Mouse (Mus musculus): ENCODE data around the gene Snx30.

The Snx30 gene

DNA sequence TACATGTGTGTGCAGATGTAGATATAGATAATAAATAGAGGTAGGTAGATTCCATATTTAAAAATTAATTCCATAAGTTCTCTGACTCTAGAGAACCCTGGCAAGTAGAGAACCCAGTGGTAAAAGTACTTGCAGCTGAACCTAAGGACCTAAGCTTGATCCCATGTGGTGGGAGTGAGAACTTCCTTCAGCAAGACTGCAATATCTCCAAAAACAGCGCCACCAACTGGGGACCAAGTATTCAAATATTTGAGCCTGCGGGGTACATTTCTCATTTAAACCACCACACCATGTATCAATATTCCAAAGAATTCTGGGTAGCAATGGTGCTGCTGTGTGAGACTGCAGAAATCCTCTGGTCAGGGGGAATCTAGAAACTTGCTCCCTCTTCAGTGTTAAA, 11.5 kb upstream of the Snx30 start:
- no peak for DNase-seq (ENCODE audit: low spot score in 2 of 2)

DNA sequence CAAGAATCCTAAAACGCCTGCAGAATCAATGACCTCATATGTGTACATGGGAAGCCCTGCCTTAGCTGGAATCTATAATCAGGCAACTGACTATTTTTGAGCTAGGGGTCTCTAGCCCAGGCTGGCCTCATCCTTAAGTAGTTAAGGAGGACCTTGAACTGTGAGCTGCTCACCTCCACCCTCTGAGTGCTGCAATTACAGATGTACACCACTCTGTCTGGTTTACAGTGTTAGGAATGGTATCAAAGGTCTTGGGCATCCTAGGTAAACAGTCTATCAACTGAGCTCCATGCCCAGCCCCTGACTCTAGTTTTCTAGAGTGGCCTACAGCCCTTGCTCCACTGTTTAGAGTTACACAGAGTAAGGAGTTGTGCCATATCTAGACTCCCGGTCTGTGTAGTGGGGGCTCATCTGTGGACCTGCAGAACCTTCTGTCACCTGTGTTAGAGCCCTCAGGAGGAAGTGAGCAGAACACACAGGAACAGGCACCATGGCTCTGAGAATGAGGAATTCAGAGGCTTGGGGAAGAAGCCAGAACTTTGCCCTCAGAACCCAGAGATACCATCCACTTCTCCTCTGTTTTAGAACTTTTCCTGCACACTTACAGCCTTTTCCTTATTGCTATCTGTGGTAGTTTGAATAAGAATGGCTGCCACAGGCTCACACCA, 9.7 kb upstream of the Snx30 start:
- DNase-seq (ENCODE audit: low spot score in 2 of 2) = no peak

DNA sequence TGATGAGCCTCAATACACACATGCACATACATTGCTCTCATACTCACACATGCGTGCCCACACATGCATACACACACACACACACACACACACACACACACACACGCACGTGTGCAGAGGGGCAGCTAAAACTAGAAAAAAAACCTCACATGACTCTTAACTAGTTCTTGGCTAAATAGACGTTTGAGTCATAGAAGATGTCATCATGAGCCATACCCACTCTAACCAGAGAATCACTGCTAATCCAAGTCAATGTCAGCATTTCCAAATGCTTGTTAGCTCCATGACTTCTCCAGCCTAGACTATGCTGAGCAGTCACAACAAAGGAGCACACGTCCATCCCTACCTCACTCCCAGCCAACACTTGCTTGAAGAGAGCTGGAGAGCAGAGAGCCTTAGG, 5.5 kb upstream of the Snx30 start:
- DNase-seq (ENCODE audit: low spot score in 2 of 2) = no peak

- DNase-seq (ENCODE audit: low spot score in 2 of 2) = no peak
These were observed 4.2 kb upstream of the Snx30 start, which contains the start of gene Inip for GRCm38 (mm10) chr4:59801489-59801888. Inip (minus strand) TSS chr4:59801589.

DNA sequence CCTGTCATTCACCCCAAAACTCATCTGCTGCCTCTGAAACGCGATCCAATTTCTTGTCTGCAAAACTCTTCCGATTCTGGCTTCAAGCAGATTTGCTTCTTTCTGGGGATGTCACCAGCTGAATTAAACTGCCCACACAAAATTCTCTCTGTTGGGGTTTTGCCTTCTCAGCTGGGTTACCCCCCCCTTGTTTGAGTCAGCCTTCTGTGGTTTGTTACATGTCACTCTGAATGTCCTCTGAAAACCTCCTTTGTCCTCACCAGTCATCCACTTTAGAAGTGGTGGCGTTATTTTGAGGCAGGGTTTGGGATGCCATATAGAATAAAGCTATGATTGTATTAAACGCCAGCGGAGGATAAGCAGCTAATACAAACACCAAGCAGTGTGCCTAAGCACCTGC, 3.5 kb upstream of the Snx30 start:
- no peak for DNase-seq (ENCODE audit: low spot score in 2 of 2)

- no peak for DNase-seq (ENCODE audit: low spot score in 2 of 2)
These were observed 2.8 kb upstream of the Snx30 start for GRCm38 (mm10) chr4:59802792-59803191.

DNA sequence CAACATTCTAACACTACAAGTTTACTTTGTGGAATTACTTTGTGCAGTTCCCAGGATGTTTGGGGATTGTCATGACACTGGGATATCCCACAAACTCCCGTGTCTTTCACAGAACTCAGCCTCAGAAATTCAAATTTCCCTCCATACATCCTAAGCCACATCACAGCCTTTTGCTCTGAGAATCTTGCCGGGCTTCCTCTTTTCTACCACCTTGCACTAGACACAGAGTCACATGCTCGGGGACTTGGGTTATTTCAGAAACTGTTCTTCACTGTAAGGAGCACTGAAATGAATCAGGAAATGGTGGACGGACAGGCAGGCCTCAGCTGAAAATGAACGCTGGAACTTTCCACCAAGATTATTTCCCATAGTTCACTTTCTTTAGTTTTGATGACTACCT, 2.3 kb upstream of the Snx30 start:
- DNase-seq (ENCODE audit: low spot score in 2 of 2) = no peak

DNA sequence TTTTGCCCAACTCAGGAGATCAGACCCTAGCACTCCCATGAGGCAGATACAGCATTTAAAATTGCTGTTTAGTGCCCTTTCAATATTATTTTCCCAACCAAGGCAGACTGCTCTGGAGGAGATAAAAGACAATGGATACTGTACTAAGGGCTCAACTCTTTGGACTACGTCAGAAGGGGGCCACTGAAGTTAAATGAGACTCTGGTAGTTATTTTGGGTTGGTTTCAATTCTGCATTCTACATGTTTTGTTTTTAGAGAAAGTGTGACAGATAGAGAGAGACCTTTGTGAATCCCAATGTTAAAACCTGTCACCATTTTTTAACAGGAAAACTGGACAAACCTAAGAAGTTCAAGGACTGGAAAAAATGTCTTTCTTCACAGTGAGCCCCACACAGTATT, 886 bp upstream of the Snx30 start:
- no peak for DNase-seq (ENCODE audit: low spot score in 2 of 2)

DNA sequence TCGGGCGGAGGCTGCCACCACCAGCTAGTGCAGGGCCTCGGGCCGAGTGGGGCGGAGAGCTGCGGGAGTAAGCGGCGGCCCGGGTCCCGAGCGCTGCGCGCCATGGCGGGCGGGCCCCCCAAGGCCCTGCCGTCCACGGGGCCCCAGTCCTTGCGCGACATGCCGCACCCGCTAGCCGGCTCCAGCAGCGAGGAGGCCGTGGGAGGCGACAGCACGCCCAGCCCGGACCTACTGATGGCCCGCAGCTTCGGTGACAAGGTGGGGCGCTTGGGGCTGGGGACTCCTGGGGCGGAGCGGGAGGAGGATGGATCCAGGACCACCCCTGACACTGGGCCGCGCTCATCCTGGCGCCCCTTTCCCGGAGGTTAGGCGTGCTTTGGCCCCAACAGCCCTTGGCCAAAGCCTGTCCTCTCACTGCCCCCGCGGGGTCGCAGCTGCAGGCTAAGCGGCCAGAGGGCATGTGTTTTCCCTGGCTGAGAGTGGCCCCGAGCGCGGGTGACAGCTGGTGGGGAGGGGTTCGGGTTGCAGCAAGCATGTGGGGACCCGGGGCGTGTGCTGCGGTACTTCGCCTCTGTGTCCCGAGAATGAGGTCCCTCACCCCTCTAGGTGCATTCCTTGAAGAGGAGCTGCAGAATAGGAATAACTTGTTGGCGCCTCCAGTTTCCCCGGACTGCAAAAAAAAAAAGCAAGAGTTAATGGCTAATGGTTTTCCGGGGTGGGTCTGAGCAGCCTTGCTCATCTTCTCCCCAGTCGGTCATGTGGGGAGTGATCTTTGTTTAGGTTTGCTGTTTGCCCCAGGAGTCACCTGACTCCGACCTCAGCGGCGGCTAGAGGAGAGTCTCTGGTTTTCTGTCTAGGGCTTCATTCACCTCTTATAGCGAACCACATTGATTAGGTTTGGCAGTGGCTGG, 583 bp downstream of the Snx30 start:
- DNase-seq (ENCODE audit: low spot score in 2 of 2) = peak; percentile 31 to 46

GRCm38 (mm10) chr4:59806879-59807195, 1.2 kb downstream of the Snx30 start:
- DNase-seq (ENCODE audit: low spot score in 2 of 2) = no peak

GRCm38 (mm10) chr4:59807521-59807920, 1.9 kb downstream of the Snx30 start:
- DNase-seq (ENCODE audit: low spot score in 2 of 2) = no peak

DNA sequence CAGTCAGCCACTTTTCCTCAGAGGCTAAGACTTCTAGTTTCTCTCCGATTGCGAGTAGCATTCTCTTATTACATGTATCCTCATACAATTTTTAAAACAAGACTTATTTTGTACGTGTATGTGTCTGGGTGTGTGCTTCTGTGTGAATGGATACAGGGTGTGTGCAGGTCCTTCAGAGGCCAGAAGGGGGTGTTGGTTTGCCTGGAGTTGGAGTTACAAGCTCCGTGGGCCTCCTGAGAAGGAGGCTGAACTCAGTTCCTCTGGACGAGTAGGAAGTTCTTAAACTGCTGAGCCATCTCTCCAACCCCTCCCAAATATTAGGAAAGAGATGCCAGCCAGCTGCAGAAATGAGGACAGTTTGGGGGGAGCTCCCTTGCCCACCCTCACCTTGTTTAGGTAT, 2.8 kb downstream of the Snx30 start:
- no peak for DNase-seq (ENCODE audit: low spot score in 2 of 2)

- DNase-seq (ENCODE audit: low spot score in 2 of 2) = no peak
These were observed 8.5 kb downstream of the Snx30 start for GRCm38 (mm10) chr4:59814094-59814493.

DNA sequence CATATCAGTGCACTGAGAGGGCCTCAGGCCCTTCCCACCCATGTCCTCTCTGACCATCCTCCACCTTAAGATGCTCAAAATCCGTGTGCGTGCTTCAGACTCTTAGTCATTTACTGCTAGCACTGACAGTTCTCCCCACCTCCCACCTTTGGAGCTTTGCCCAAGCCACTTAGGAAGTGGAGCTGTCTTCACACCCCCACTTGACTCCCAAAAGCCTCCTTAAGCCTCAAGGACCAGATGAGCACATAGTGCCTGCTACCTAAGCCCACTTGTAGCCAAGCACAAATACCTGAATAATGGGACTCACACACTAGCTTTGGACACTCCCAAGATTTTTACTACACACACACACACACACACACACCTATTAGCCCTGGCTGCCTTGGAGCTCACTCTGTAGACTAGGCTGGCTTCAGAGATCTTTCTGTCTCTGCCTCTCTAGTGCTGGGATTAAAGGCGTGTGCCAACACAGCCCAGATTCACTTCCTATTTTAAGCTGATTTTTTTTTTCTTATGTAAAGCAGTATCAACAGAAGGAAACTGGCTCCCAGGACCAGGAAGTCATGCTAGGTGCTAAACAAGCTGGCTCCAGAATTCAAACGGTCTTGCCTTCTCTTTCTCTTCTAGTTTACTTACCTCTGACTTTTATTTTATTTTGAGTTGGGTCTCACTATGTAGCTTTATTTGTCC, 9.6 kb downstream of the Snx30 start:
- no peak for DNase-seq (ENCODE audit: low spot score in 2 of 2)

DNA sequence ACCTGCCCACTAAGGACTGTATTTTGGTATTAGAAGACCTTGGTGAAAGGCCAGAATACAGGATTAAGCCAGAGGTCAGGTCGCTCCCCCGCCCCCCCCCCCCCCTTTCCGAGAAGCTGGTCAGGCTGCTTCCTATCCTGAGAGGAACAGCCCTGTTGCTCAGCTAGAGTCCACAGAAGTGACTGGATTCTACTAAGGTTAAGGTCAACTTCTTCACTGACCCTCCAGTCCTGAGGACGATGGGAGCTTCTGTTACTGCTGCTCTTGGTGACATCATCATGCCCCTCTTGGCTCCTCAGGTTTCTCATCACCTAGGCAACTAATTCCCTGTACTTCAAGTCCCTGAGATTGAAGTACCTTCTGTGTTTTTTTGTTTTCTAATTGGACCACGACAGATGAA, 10.4 kb downstream of the Snx30 start:
- DNase-seq (ENCODE audit: low spot score in 2 of 2) = no peak

DNA sequence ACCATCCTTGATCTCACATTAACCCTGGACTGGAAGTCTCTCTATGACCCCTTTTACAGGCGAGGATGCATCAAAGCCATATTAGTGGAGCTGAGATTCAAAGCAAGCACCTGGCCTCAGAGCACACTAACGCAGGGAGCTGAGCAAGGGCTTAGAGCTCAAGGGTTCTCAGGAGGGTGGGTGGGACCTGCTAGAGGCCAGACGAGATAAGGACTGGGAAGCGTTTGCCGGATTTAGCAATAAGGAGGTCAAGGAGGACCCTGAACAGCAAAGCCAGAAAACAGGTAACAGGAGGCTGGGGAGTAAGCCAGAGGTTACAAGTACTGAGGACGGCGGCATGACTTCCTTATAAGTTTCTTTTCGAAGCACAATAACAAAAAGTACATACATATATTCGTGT, 10.8 kb downstream of the Snx30 start:
- no peak for DNase-seq (ENCODE audit: low spot score in 2 of 2)

- no peak for DNase-seq (ENCODE audit: low spot score in 2 of 2)
These were observed 12.2 kb downstream of the Snx30 start for GRCm38 (mm10) chr4:59817790-59818189.

GRCm38 (mm10) chr4:59818498-59818897, 12.9 kb downstream of the Snx30 start:
- DNase-seq (ENCODE audit: low spot score in 2 of 2) = no peak

DNA sequence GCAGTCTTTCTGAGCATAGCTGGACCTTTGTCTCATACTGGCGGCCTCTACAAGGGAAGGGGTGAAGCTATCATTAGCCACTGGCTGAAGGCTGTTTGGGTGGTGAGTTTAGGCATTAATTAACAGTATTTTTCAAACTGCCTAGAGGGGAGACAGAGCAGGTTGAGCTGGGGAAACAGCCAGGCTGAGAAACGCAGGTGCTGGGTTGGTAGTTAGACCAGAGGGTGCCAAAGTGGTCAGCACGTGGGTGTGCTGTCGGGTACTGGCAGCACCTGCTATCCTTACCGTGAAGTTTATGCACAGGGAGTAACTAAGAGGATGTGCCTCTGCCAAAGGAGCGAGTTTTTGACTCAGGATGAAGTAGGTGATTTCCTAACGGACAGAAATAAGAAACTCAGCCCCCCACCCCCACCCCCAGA, 13.4 kb downstream of the Snx30 start:
- DNase-seq (ENCODE audit: low spot score in 2 of 2) = peak; percentile 23 to 30

DNA sequence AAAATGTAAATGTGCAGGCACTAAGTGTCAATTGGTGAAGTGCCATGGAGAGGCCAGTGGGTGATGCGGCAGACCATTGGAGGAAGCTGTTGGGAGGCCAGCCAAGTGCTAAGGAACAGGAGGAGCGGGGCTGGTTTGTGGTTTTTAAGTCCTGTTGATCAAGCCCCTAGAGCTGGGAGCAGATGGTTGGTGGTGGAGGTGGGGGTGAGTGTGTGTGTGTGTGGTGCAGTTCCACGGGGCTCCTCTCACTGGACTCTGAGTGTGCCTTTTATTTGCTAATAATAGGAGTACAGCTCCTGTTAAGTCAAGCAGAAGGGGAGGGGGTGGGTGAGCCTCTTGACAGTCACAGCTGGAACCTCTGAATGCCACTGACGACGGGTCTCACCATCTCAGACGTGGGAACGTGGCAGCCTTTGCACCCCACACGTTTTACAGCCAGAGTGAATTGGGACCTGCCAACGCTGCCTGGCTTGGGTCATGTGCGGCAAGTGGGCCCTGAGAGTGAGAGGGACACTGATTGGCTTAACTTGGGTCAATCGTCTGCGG, 13.9 kb downstream of the Snx30 start:
- no peak for DNase-seq (ENCODE audit: low spot score in 2 of 2)

- no peak for DNase-seq (ENCODE audit: low spot score in 2 of 2)
These were observed 15.9 kb downstream of the Snx30 start for GRCm38 (mm10) chr4:59821516-59821915.

DNA sequence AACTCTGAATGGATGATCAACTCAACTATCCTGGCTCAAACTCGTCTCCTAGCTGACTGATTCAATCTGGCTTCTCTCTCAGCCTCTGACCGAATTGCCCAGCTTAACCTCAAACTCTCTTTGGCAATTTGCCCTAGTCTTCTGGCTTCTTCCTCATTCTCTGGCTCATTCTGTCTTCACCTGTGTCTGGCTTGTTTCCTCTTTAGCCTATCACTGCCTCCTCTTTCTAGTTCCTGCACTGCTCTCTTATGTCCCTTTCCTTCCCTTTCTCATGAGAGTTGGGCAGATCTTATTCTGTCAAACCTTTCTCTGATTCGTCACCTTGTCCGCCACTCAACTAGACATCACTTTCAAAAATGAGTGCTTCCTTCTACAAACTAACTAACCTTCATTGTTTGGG, 16.5 kb downstream of the Snx30 start:
- DNase-seq (ENCODE audit: low spot score in 2 of 2) = no peak

Data from thymus, postnatal 10 days (tissue).